Mouse (Mus musculus): ENCODE measurements around the gene Ttyh3. TPM values are rescaled to one million over a fixed set of nuclear protein-coding genes. Genes with fewer than 3 reads are reported as not detected.

Ttyh3 gene
- polyA plus RNA-seq, 1 experiment = 32.1 TPM

- no peak for TF ChIP-seq GATA1 (IDR thresholded peaks at IDR 0.05; ENCODE audit: low read length)
Measured at GRCm38 (mm10) chr5:140641254-140641928, 7.4 kb downstream of the Ttyh3 start.

GRCm38 (mm10) chr5:140640812-140641211 lies 8.0 kb downstream of the Ttyh3 start:
- no peak for TF ChIP-seq GATA1 (IDR thresholded peaks at IDR 0.05; ENCODE audit: low read length)

- no peak for TF ChIP-seq GATA1 (IDR thresholded peaks at IDR 0.05; ENCODE audit: low read length)
Measured at GRCm38 (mm10) chr5:140639871-140640270, 9.0 kb downstream of the Ttyh3 start.

GRCm38 (mm10) chr5:140639312-140639711 lies 9.5 kb downstream of the Ttyh3 start:
- TF ChIP-seq GATA1 (IDR thresholded peaks at IDR 0.05; ENCODE audit: low read length) = no peak

- no peak for TF ChIP-seq GATA1 (IDR thresholded peaks at IDR 0.05; ENCODE audit: low read length)
Measured at GRCm38 (mm10) chr5:140638484-140638883, 10.3 kb downstream of the Ttyh3 start.

GRCm38 (mm10) chr5:140637989-140638388 lies 10.8 kb downstream of the Ttyh3 start:
- no peak for TF ChIP-seq GATA1 (IDR thresholded peaks at IDR 0.05; ENCODE audit: low read length)

GRCm38 (mm10) chr5:140637058-140637410 lies 11.8 kb downstream of the Ttyh3 start:
- no peak for TF ChIP-seq GATA1 (IDR thresholded peaks at IDR 0.05; ENCODE audit: low read length)

GRCm38 (mm10) chr5:140636316-140637057 lies 12.3 kb downstream of the Ttyh3 start:
- TF ChIP-seq GATA1 (IDR thresholded peaks at IDR 0.05; ENCODE audit: low read length) = no peak

- no peak for TF ChIP-seq GATA1 (IDR thresholded peaks at IDR 0.05; ENCODE audit: low read length)
Measured at GRCm38 (mm10) chr5:140634798-140635722, 13.8 kb downstream of the Ttyh3 start.

- no peak for TF ChIP-seq GATA1 (IDR thresholded peaks at IDR 0.05; ENCODE audit: low read length)
Measured at GRCm38 (mm10) chr5:140633432-140633831, 15.4 kb downstream of the Ttyh3 start.

GRCm38 (mm10) chr5:140628995-140629394 lies 19.8 kb downstream of the Ttyh3 start:
- TF ChIP-seq GATA1 (IDR thresholded peaks at IDR 0.05; ENCODE audit: low read length) = no peak

- no peak for TF ChIP-seq GATA1 (IDR thresholded peaks at IDR 0.05; ENCODE audit: low read length)
Measured at GRCm38 (mm10) chr5:140627580-140627979, 21.3 kb downstream of the Ttyh3 start.

GRCm38 (mm10) chr5:140624961-140625360 lies 23.9 kb downstream of the Ttyh3 start:
- no peak for TF ChIP-seq GATA1 (IDR thresholded peaks at IDR 0.05; ENCODE audit: low read length)

- TF ChIP-seq GATA1 (IDR thresholded peaks at IDR 0.05; ENCODE audit: low read length) = no peak
Measured at GRCm38 (mm10) chr5:140624238-140624637, 24.6 kb downstream of the Ttyh3 start.

- TF ChIP-seq GATA1 (IDR thresholded peaks at IDR 0.05; ENCODE audit: low read length) = no peak
Measured at GRCm38 (mm10) chr5:140623791-140624190, 25.0 kb downstream of the Ttyh3 start.

Measured in G1E-ER4 (cell line).